Mouse (Mus musculus) liver, embryonic 15.5 days (tissue): Measurements from ENCODE around the gene Tnni1. TPM values are rescaled to one million over a fixed set of nuclear protein-coding genes. Genes with fewer than 3 reads are reported as not detected.

ENCODE experiments used
- ATAC-seq: fragments of 200-750 bp; cut with Nextera tagmentation; 2 replicates; pipeline ENCODE4 v1.8.0; 2017; ENCODE audit warnings: moderate number of reproducible peaks, mild to moderate bottlenecking, moderate library complexity; ENCODE audit not compliant: insufficient read depth
- H3K27ac ChIP-seq: fragments of 300-500 bp; sonication (generic); replicated peaks from 2 replicates; pipeline ENCODE4 v1.5.1; 2015; ENCODE audit warnings: mild to moderate bottlenecking, inconsistent platforms
- H3K27me3 ChIP-seq: fragments of 300-500 bp; sonication (generic); 2 replicates; pipeline ENCODE4 v1.6.1; 2015; ENCODE audit warnings: mild to moderate bottlenecking, inconsistent platforms
- H3K36me3 ChIP-seq: fragments of 300-500 bp; sonication (generic); replicated peaks from 2 replicates; pipeline ENCODE4 v1.6.1; 2015; ENCODE audit warnings: moderate library complexity, mild to moderate bottlenecking, inconsistent platforms
- H3K4me1 ChIP-seq: fragments of 300-500 bp; sonication (generic); replicated peaks from 2 replicates; pipeline ENCODE4 v1.6.1; 2015; ENCODE audit warnings: inconsistent platforms
- H3K4me2 ChIP-seq: fragments of 300-500 bp; sonication (generic); 2 replicates; pipeline ENCODE4 v1.6.1; 2015; ENCODE audit warnings: moderate library complexity, mild to moderate bottlenecking, inconsistent platforms
- H3K4me3 ChIP-seq: fragments of 300-500 bp; sonication (generic); replicated peaks from 2 replicates; pipeline ENCODE4 v1.5.1; 2015; ENCODE audit warnings: mild to moderate bottlenecking, inconsistent platforms
- H3K9ac ChIP-seq: fragments of 300-500 bp; sonication (generic); 2 replicates; pipeline ENCODE4 v1.6.1; 2015; ENCODE audit warnings: moderate library complexity, mild to moderate bottlenecking, inconsistent platforms
- H3K9me3 ChIP-seq: fragments of 300-500 bp; sonication (generic); replicated peaks from 2 replicates; pipeline ENCODE4 v1.6.1; 2016; ENCODE audit warnings: inconsistent platforms
- WGBS: fragments of 180-500 bp; shearing (Covaris S2); methylation state at CpG from one replicate; pipeline ENCODE4 v1.1.7; 2015; ENCODE audit warnings: mixed read lengths; ENCODE audit not compliant: insufficient replicate concordance; 5-methylcytosine and 5-hydroxymethylcytosine counted together
- polyA plus RNA-seq: library from polyadenylated mRNA; unstranded; fragments of >200 nt; fragmentation: Nextera tagmentation; extraction: Ambion mirVana; gene quantifications from 2 replicates; pipeline ENCODE4 v1.2.1, GENCODE M21; 2015

Gene Tnni1
- polyA plus RNA-seq, 1 experiment from 2014 or later: 23.2 TPM

- no peaks in the 10 kb centered on the region for H3K9me3 ChIP-seq
- H3K4me3 ChIP-seq: no peak overlapping the region
- WGBS: 33% methylated on average over 1 of the region's 1 CpGs
- no peak overlapping the region for H3K27ac ChIP-seq
- no peak overlapping the region for H3K4me2 ChIP-seq
- peaks cover 27% of the 10 kb centered on the region; the same call in 1 of the 2 replicates for H3K27me3 ChIP-seq
- no peak for ATAC-seq
- no peak overlapping the region for H3K9ac ChIP-seq
- no peaks in the 10 kb centered on the region for H3K36me3 ChIP-seq
- no peaks in the 10 kb centered on the region for H3K4me1 ChIP-seq
Observed at GRCm38 (mm10) chr1:135828918-135829317, 49.7 kb downstream of the Tnni1 start.

- Histone ChIP-seq H3K9ac (no peak overlapping the region), H3K36me3 (no peaks in the 10 kb centered on the region), H3K4me1 (no peaks in the 10 kb centered on the region), H3K27ac (no peak overlapping the region), H3K27me3 (peaks cover 39% of the 10 kb centered on the region), H3K9me3 (no peaks in the 10 kb centered on the region), H3K4me2 (no peak overlapping the region), H3K4me3 (no peak overlapping the region)
- 48% methylated on average over 6 of the region's 6 CpGs for WGBS
- ATAC-seq: no peak
Observed at GRCm38 (mm10) chr1:135834206-135834859, 55.1 kb downstream of the Tnni1 start.

- no peaks in the 10 kb centered on the region for H3K9me3 ChIP-seq
- H3K36me3 ChIP-seq: no peaks in the 10 kb centered on the region
- 74% methylated on average over 8 of the region's 8 CpGs for WGBS
- H3K27ac ChIP-seq: no peak overlapping the region
- no peaks in the 10 kb centered on the region for H3K4me1 ChIP-seq
- no peak overlapping the region for H3K4me3 ChIP-seq
- H3K9ac ChIP-seq: no peak overlapping the region
- no peak overlapping the region for H3K4me2 ChIP-seq
- ATAC-seq: no peak
- peaks cover 39% of the 10 kb centered on the region for H3K27me3 ChIP-seq
Observed at GRCm38 (mm10) chr1:135834983-135835382, 55.7 kb downstream of the Tnni1 start.

GRCm38 (mm10) chr1:135835716-135836483 lies 56.7 kb downstream of the Tnni1 start, which contains the start of gene Tnnt2:
Gene Tnnt2 (plus strand): TSS chr1:135836354.
- Histone ChIP-seq H3K27me3 (peaks cover 39% of the 10 kb centered on the region), H3K9ac (no peak within 1 kb of the TSS), H3K9me3 (no peaks in the 10 kb centered on the region), H3K4me2 (no peak within 1 kb of the TSS), H3K27ac (no peak within 1 kb of the TSS), H3K4me3 (no peak within 1 kb of the TSS), H3K4me1 (no peaks in the 10 kb centered on the region), H3K36me3 (no peaks in the 10 kb centered on the region)
- WGBS: 47% methylated on average over 9 of the region's 9 CpGs
- ATAC-seq: no peak

GRCm38 (mm10) chr1:135838626-135839025 lies 59.4 kb downstream of the Tnni1 start:
- no peak overlapping the region for H3K27ac ChIP-seq
- no peaks in the 10 kb centered on the region for H3K36me3 ChIP-seq
- no peak overlapping the region for H3K4me2 ChIP-seq
- no peak overlapping the region for H3K9ac ChIP-seq
- H3K4me3 ChIP-seq: no peak overlapping the region
- H3K27me3 ChIP-seq: peaks cover 28% of the 10 kb centered on the region
- 36% methylated on average over 4 of the region's 4 CpGs for WGBS
- ATAC-seq: no peak
- no peaks in the 10 kb centered on the region for H3K4me1 ChIP-seq
- no peaks in the 10 kb centered on the region for H3K9me3 ChIP-seq

GRCm38 (mm10) chr1:135839065-135839464 lies 59.8 kb downstream of the Tnni1 start:
- ATAC-seq: no peak
- Histone ChIP-seq H3K27ac (no peak overlapping the region), H3K4me2 (no peak overlapping the region), H3K4me1 (no peaks in the 10 kb centered on the region), H3K4me3 (no peak overlapping the region), H3K9ac (no peak overlapping the region), H3K36me3 (no peaks in the 10 kb centered on the region), H3K27me3 (peaks cover 26% of the 10 kb centered on the region), H3K9me3 (no peaks in the 10 kb centered on the region)
- 65% methylated on average over 6 of the region's 6 CpGs for WGBS

- H3K27me3 ChIP-seq: peaks cover 25% of the 10 kb centered on the region
- no peaks in the 10 kb centered on the region for H3K4me1 ChIP-seq
- 57% methylated on average over 15 of the region's 15 CpGs for WGBS
- no peak overlapping the region for H3K4me2 ChIP-seq
- H3K36me3 ChIP-seq: no peaks in the 10 kb centered on the region
- no peak overlapping the region for H3K4me3 ChIP-seq
- ATAC-seq: no peak
- H3K9me3 ChIP-seq: no peaks in the 10 kb centered on the region
- H3K27ac ChIP-seq: no peak overlapping the region
- no peak overlapping the region for H3K9ac ChIP-seq
Observed at GRCm38 (mm10) chr1:135840675-135841395, 61.6 kb downstream of the Tnni1 start.

- no peak for ATAC-seq
- 72% methylated on average over 10 of the region's 10 CpGs for WGBS
- Histone ChIP-seq H3K4me1 (0 out of 2 replicates have a peak, but pooled peaks cover 4% of the 10 kb centered on the region), H3K4me2 (no peak overlapping the region), H3K9ac (no peak overlapping the region), H3K27ac (no peak overlapping the region), H3K9me3 (no peaks in the 10 kb centered on the region), H3K27me3 (peaks cover 13% of the 10 kb centered on the region; the same call in 1 of the 2 replicates), H3K36me3 (no peaks in the 10 kb centered on the region), H3K4me3 (no peak overlapping the region)
Observed at GRCm38 (mm10) chr1:135843519-135844262, 64.5 kb downstream of the Tnni1 start.

- Histone ChIP-seq H3K4me2 (no peak overlapping the region), H3K36me3 (no peaks in the 10 kb centered on the region), H3K9me3 (no peaks in the 10 kb centered on the region), H3K27ac (no peak overlapping the region), H3K27me3 (peaks cover 20% of the 10 kb centered on the region; the same call in 1 of the 2 replicates), H3K4me3 (no peak overlapping the region), H3K4me1 (0 out of 2 replicates have a peak, but pooled peaks cover 4% of the 10 kb centered on the region), H3K9ac (no peak overlapping the region)
- ATAC-seq: no peak
- 22% methylated on average over 6 of the region's 6 CpGs for WGBS
Observed at GRCm38 (mm10) chr1:135844481-135844880, 65.2 kb downstream of the Tnni1 start.

GRCm38 (mm10) chr1:135846632-135847031 lies 67.4 kb downstream of the Tnni1 start:
- Histone ChIP-seq H3K9ac (no peak overlapping the region), H3K27ac (no peak overlapping the region), H3K4me3 (no peak overlapping the region), H3K9me3 (no peaks in the 10 kb centered on the region), H3K4me2 (no peak overlapping the region), H3K27me3 (peaks cover 16% of the 10 kb centered on the region; the same call in 1 of the 2 replicates), H3K36me3 (no peaks in the 10 kb centered on the region), H3K4me1 (peaks cover 10% of the 10 kb centered on the region; the same call in 1 of the 2 replicates)
- 70% methylated on average over 5 of the region's 5 CpGs for WGBS
- no peak for ATAC-seq
